Mouse (Mus musculus): ENCODE measurements at regions not wholly inside any gene's neighbourhood (a gene's known extent, or its start where the extent isn't known, plus 50 kb on each side); places are given as distances from the start of the nearest gene placed in this dataset.
A peak's percentile ranks its signal among the peaks of the same experiment; 100 is the strongest.

DNA sequence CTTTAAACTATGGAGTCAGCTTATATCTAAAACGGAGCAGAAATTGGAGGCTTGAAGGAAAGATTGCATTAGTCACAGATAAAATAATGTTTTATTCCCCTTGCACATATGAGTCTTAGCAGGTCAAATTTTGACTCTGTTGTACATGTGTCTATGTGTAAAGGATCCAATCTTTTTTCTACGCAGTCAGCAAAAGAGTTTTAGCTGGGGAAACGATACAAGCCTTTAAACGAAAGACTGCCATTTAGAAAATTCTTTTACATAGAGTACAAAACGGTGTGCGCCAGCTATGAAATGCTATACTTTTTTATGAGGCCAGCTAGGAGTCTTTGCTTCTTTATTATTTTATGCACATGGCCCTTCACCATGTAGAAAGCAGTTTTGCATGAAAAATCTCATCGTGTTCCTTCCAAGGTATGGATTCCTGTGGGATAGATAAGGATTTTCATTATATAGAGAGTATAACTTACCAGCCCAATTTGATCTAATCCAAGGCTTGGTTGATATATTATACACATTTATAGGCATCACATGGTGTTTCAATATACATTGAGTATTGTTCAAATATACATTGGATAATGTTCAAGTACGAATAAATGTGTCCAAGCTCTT is 116.0 kb upstream of the Thumpd2 start:
- ATAC-seq (ENCODE audit: low TSS enrichment) = no peak

DNA sequence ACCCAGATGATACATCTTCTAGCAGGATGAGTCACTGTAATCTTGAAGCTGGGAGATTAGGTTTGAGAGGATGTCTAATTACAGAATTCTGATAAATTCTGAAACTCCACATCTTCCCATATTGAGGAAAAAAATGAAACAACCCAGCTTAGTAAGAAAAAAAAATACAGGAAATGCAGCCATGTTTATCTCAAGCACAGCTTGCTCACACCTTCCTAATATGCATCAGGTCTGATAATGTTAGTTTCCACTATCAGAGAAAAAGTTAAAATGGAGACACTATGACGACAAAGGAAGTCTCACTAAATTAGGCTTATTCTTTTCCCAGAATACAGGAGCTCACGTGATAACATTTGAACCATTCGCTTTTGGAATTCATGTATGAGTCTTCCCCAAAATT is 111.4 kb upstream of the Thumpd2 start:
- ATAC-seq (ENCODE audit: low TSS enrichment) = no peak

DNA sequence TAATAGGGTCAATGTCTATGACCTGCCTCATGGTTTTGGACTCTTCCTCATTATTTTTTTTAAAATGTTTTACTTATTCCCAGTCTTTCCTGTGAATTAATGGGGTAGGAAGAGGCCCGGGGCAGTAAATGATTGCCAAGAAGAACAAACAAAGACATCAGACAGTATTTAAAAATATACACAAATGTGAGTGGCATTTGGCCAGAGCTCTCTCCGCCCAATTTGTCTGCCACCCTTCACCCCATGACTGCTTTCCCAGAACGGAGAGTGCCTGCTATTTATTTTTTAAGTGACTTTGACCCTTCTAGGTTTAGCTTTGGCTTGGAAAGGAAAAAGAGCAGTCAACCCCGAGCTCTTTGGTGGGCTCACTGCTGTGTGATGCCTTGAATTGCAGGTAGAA is 111.0 kb upstream of the Thumpd2 start:
- ATAC-seq (ENCODE audit: low TSS enrichment) = no peak

DNA sequence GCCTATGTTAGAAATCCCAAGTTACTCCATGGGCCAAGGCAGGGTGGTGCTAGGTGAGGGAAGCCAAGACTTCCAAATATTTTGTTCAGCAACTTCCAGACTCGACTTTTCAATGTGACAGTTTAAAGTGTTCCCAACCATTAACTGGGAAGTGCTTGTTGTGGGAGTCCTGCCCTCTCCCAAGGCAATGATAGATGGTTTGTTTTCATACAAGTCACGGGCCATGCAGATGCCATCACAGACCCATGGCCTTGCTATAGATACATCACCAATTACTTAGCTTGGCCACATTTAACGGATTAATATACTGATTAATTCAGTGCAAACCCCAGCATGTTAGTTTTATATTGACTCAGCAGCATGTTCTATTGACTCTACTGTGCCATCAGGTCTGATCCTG is 108.1 kb upstream of the Thumpd2 start:
- no peak for ATAC-seq (ENCODE audit: low TSS enrichment)

DNA sequence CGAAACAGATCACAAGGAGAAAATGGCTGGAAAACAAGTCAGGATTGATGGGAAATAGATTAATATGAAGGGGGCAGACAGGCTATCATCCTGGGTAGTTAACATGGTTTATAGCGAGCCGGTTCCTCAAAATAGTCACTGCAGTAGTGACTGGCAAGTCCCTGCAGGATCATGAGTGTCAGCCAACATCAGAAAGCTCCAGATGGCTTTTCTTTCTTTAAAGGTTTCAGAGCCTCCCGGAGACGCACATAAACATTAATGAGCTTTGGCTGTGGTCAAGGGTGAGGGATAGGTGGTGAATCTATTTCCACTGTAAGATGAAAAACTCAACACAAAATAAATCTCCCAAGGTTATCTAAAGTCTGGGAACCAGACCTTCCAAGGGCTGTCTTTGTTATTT is 104.2 kb upstream of the Thumpd2 start:
- no peak for ATAC-seq (ENCODE audit: low TSS enrichment)

DNA sequence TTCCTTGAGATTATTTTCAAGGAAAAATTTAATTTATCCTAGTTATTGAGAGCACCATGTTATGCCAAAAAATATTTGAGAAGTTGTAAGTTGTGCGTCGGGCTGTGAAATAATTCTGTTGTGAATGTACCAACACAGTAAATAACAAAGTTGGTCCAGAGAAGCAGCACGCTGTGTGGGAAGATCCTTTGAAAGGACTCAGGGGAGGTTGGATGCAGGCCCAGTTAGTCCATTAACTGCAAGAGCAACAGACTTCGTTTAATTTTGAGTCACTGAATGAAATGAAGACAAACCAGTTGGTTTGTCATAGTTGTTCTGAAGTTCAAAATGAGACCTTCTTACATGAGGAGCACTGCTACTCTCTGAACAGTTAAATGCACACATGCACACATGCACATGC is 85.8 kb upstream of the Thumpd2 start:
- ATAC-seq (ENCODE audit: low TSS enrichment) = peak; percentile 64

DNA sequence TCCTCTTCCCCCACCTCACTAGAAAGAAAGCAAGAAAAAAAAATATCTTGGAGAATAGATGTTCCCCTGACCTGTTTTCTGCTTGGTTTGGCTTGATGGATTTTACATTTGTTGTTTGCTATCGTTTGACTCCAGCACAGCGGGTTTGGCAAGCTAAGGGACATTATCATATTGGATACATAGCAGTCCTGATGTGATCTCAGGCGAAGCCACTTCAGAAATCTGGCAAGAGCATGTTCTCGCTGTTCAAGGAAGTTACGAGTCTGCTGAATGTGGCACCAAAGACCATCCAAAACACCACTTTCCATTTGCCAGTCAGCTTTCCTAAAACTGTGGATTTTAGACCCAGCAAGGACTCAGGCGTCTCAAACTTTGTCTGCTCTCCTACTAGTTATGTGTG is 69.8 kb upstream of the Thumpd2 start:
- ATAC-seq (ENCODE audit: low TSS enrichment) = no peak

DNA sequence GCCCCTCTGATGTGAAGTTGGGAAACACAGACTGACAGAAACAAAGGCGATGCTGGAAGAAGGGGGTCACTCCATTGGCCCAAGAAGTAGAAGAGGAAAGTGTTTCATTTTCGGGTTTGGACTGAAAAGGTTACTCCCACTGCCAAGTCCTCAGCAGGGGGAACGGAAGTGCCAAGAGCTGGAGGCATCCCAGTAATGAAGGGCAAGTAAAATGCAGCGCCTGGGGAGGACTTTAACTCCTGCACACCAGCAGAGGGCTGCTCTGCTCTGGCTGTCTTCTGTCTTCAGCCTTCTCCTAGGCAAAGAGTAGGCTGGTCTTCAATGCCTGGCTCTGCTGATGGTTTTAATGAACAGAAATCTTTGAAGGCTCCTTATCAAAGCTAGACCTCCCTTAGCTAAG is 68.3 kb upstream of the Thumpd2 start:
- ATAC-seq (ENCODE audit: low TSS enrichment) = peak; percentile 70

Data from frontal cortex, adult (tissue).